Mouse (Mus musculus): Measurements from ENCODE around the gene Kcnk4. TPM values are rescaled to one million over a fixed set of nuclear protein-coding genes. Genes with fewer than 3 reads are reported as not detected.
"Not testable (repeated sequence)": the region's sequence is repeated elsewhere in the genome, so short reads cannot be mapped to it uniquely, and the experiment has no call there.

Gene Kcnk4
- polyA plus RNA-seq, 1 experiment from 2014 or later = 0.14 TPM

DNA sequence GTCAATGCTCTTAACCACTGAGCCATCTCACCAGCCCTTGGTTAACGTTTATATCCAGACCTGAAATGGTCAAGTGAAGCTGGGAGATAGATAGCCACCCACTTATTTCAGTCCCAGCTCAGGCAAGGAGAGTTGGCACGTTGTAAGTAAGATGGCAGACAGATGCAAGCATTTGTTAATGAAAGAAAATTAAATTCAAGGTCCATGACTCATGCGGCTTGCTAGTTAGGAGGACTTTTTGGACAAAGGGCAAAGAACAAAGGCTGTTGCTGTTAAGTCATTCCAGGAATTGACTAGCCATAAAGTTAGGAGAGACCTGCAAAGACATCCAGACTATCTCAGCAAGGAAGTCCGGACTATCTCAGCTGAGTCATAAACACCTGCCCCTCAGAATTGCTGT lies 34.7 kb downstream of the Kcnk4 start:
- Histone ChIP-seq H3K9me3 (replicated peaks) (no peaks in the 10 kb centered on the region; the same call in 1 of the 2 replicates), H3K4me2 (no peak overlapping the region), H3K27ac (no peak overlapping the region), H3K36me3 (0 out of 2 replicates have a peak, but pooled peaks cover under 1% of the 10 kb centered on the region), H3K27me3 (no peaks in the 10 kb centered on the region), H3K4me1 (replicated peaks) (no peaks in the 10 kb centered on the region), H3K4me3 (no peak overlapping the region), H3K9ac (no peak overlapping the region)
- WGBS = 81% methylated on average over 4 of the region's 4 CpGs
- no peak for ATAC-seq (replicated peaks; ENCODE audit: insufficient number of reproducible peaks, insufficient read depth, low FRiP score, low read depth)

DNA sequence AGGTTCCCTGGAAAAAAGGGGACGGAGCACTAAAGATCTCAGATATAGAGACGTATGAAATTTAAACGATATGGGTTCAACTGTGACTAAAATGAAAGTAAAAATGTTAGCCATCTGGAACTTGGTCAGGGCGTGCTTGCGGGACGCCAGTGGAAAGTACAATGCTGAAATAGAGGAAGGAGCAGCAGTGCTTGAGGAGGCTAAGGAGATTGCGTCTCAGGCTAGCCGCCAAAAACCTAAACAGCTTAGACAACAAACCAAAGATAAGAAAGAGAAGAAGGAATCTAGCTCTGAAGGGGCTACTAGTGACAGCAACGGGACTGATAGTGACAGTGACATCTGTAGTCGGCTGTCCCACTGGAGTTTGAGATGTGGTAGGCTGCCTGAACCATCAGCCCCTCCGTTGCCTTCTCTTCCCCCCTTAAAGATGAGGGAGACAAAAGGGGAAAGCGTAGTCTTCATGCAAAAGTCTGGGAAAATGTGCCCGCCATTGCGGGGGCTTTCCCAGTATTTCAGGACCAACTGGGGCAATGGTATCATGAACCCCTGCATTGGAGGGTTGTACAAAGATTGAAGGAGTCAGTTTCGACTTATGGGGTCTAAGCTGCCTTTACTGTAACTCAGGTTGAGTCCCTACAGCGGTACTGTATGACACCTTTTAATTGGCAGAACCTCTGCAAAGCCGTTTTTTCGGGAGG lies 38.6 kb downstream of the Kcnk4 start:
- not testable (repeated sequence) for H3K4me3 ChIP-seq; H3K4me1 ChIP-seq (replicated peaks); H3K27ac ChIP-seq; H3K9ac ChIP-seq; H3K36me3 ChIP-seq; H3K4me2 ChIP-seq; H3K9me3 ChIP-seq (replicated peaks); ATAC-seq (replicated peaks; ENCODE audit: insufficient number of reproducible peaks, insufficient read depth, low FRiP score, low read depth); H3K27me3 ChIP-seq
- WGBS = 70% methylated on average over 18 of the region's 18 CpGs

DNA sequence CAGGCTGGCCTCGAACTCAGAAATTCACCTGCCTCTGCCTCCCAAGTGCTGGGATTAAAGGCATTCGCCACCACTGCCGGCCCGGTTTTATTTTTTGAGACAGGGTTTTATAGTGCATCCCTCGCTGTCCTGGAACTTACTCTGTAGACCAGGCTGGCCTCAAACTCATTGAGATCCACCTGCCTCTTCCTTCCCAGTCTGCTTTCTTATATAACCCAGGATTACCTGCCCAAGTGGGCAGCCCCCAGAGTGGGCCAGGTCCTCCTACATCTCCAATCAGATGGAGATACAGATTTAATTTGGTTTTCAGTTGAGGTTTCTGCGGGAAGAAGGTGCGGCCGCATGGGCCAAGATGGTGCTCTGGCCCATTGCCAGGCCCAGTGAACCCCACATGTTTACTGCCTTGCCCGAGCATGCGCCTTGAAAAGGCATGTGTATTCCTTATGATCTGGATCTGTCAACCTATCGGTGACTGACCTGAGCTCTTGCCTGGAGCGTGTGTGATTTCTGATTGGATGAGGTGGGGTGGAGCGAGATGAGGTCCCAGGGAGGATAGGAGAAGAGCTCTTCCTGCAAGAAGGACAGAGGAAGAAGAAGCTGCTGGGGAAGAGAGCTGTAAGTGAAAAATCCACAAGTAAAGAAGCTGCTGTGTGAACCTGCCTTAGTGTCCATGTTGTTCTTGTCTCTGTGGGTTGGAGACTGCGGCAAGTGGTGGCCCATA lies 40.4 kb downstream of the Kcnk4 start:
- H3K36me3 ChIP-seq = no peaks in the 10 kb centered on the region
- no peaks in the 10 kb centered on the region; the same call in 1 of the 2 replicates for H3K9me3 ChIP-seq (replicated peaks)
- H3K27me3 ChIP-seq = no peaks in the 10 kb centered on the region
- no peak overlapping the region for H3K27ac ChIP-seq
- no peak overlapping the region for H3K4me2 ChIP-seq
- no peak for ATAC-seq (replicated peaks; ENCODE audit: insufficient number of reproducible peaks, insufficient read depth, low FRiP score, low read depth)
- H3K9ac ChIP-seq = no peak overlapping the region
- H3K4me1 ChIP-seq (replicated peaks) = no peaks in the 10 kb centered on the region
- WGBS = 94% methylated on average over 14 of the region's 14 CpGs
- H3K4me3 ChIP-seq = no peak overlapping the region

DNA sequence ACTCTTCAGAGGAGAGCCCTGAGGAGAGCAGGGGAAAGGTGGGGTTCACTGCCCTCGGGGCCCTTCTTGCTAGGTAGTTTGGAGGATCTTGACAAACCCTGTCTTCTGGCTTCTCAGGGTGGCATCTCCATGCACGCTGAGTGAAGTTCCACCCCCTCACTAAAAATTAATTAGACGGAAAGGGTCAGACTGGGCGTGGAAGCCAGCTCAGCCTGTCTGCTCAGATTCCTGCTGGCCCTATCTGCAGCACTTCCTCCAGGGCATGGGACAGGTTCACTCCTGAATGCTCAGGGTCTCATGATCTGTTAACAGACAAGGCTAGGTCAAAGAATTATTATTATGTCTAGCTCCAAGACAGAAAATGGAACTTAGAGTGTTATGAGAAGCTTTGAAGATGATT lies 41.8 kb downstream of the Kcnk4 start:
- H3K27ac ChIP-seq = no peak overlapping the region
- H3K36me3 ChIP-seq = no peaks in the 10 kb centered on the region
- ATAC-seq (replicated peaks; ENCODE audit: insufficient number of reproducible peaks, insufficient read depth, low FRiP score, low read depth) = no peak
- H3K4me3 ChIP-seq = no peak overlapping the region
- H3K4me2 ChIP-seq = no peak overlapping the region
- H3K9ac ChIP-seq = no peak overlapping the region
- no peaks in the 10 kb centered on the region for H3K27me3 ChIP-seq
- 55% methylated on average over 4 of the region's 4 CpGs for WGBS
- no peaks in the 10 kb centered on the region; the same call in 1 of the 2 replicates for H3K9me3 ChIP-seq (replicated peaks)
- H3K4me1 ChIP-seq (replicated peaks) = no peaks in the 10 kb centered on the region

DNA sequence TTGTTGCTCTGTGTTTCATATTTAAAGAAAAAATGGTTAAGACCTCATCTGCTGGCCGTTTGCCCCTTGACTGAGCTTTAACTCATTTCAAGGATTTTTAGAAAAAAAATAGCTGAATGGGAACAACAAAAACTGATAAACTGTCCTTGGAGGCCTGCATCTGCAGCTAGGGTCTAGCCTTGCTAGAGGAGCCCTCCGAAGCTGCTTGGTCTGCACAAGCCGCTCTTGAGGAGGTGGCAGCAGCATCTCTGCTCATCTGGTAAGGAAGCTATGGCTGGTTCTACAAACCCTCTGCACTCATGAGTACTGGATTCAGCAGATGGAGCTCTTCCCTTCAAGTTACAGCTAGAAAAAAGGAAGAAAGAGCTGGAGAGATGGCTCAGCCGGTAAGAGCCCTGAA lies 56.4 kb downstream of the Kcnk4 start:
- no peaks in the 10 kb centered on the region for H3K4me1 ChIP-seq (replicated peaks)
- no peaks in the 10 kb centered on the region for H3K9me3 ChIP-seq (replicated peaks)
- H3K27ac ChIP-seq = no peak overlapping the region
- H3K27me3 ChIP-seq = no peaks in the 10 kb centered on the region
- no peak for ATAC-seq (replicated peaks; ENCODE audit: insufficient number of reproducible peaks, insufficient read depth, low FRiP score, low read depth)
- no peak overlapping the region for H3K4me2 ChIP-seq
- H3K4me3 ChIP-seq = no peak overlapping the region
- WGBS = 82% methylated on average over 4 of the region's 4 CpGs
- H3K9ac ChIP-seq = no peak overlapping the region
- no peaks in the 10 kb centered on the region for H3K36me3 ChIP-seq

DNA sequence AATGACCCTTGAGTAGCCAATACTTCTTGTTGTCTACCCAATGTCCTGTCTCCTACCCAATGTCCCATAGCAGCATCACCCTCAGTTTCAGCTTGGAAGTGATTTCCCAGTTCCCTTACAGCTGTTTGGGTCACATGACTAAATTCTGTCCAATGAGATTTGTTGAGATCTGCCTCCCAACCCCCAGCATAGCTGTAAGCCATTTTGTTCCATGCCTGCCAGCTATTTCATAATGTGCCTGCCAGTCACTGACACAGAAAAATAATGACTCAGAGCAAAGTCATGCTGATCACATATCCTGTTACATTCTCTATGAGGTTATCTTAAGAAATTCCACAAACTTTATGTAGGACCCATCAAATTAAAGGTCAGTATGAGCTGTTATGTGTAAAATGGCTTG lies 57.5 kb downstream of the Kcnk4 start:
- Histone ChIP-seq H3K4me3 (no peak overlapping the region), H3K4me1 (replicated peaks) (0 out of 2 replicates have a peak, but pooled peaks cover under 1% of the 10 kb centered on the region), H3K9ac (no peak overlapping the region), H3K27me3 (no peaks in the 10 kb centered on the region), H3K4me2 (no peak overlapping the region), H3K27ac (no peak overlapping the region), H3K36me3 (no peaks in the 10 kb centered on the region), H3K9me3 (replicated peaks) (no peaks in the 10 kb centered on the region)
- ATAC-seq (replicated peaks; ENCODE audit: insufficient number of reproducible peaks, insufficient read depth, low FRiP score, low read depth) = no peak

DNA sequence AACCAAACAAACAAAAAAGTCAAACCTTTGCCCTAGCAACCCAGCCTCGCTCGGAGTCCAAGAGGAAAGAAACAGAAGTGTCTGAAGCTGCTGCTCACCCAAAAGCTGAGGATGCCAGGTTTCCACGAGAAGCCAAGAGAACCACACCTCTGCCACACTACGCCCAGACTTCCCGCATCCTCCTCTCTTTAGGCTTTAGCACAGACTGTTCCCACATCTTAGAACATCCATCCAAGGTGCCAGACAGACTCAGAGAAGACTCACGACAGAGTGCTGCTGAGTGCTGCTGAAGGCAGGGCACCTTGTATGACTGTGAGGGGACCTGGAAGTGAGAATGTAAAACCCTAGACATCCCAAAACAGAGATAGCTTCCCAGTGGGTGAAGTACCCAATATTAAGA lies 58.5 kb downstream of the Kcnk4 start:
- H3K4me2 ChIP-seq = no peak overlapping the region
- 0 out of 2 replicates have a peak, but pooled peaks cover 3% of the 10 kb centered on the region for H3K4me1 ChIP-seq (replicated peaks)
- no peaks in the 10 kb centered on the region for H3K27me3 ChIP-seq
- no peak overlapping the region for H3K4me3 ChIP-seq
- no peaks in the 10 kb centered on the region for H3K36me3 ChIP-seq
- H3K9ac ChIP-seq = no peak overlapping the region
- no peaks in the 10 kb centered on the region for H3K9me3 ChIP-seq (replicated peaks)
- H3K27ac ChIP-seq = no peak overlapping the region
- 81% methylated on average over 6 of the region's 6 CpGs for WGBS
- no peak for ATAC-seq (replicated peaks; ENCODE audit: insufficient number of reproducible peaks, insufficient read depth, low FRiP score, low read depth)

DNA sequence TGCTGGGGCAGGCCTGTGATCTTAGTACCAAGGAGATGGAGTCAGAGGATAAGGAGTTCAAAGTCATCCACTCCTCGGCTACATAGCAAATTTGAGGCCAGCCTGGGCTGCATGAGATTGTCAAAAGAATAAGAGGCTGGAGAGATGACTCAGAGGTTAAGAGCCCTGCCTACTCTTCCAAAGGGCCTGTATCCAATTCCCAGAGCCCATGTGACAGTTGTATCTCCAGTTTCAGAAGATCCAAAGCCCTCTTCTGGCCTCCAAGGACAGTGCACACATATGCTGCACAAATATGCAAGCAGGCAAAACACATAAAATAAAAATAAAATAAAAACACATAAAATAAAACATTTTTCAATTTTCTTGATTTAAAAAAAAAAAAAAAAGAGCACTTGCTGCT lies 60.1 kb downstream of the Kcnk4 start:
- Histone ChIP-seq H3K9ac (no peak overlapping the region), H3K4me1 (replicated peaks) (0 out of 2 replicates have a peak, but pooled peaks cover 5% of the 10 kb centered on the region), H3K27me3 (no peaks in the 10 kb centered on the region), H3K4me2 (no peak overlapping the region), H3K27ac (no peak overlapping the region), H3K36me3 (no peaks in the 10 kb centered on the region), H3K4me3 (no peak overlapping the region), H3K9me3 (replicated peaks) (no peaks in the 10 kb centered on the region)
- WGBS = 50% methylated on average over 1 of the region's 1 CpGs
- no peak for ATAC-seq (replicated peaks; ENCODE audit: insufficient number of reproducible peaks, insufficient read depth, low FRiP score, low read depth)

Small RNA genes lying within 50 kb of the gene (microRNA-seq; reads per million reads assigned to microRNA genes)
- gene Mir6990 = 2.5 reads per million, percentile 7 among the genes with 10 or more reads in this experiment

Other genes starting within 250 kb of the Kcnk4 start
- 15.3 and 20.4 TPM in 2 replicates for gene Rps6ka4, start 93.9 kb downstream of the Kcnk4 start, polyA plus RNA-seq (2015; fragmentation: Nextera tagmentation; extraction: Ambion mirVana)
- gene Ccdc88b, start 76.3 kb downstream of the Kcnk4 start, polyA plus RNA-seq (2015; fragmentation: Nextera tagmentation; extraction: Ambion mirVana) = 0.68 and 1.3 TPM in 2 replicates
- gene Trmt112, start 24.8 kb downstream of the Kcnk4 start, polyA plus RNA-seq (2015; fragmentation: Nextera tagmentation; extraction: Ambion mirVana) = 72.8 and 80.1 TPM in 2 replicates
- 302 and 344 TPM in 2 replicates for gene Prdx5, start 24.4 kb downstream of the Kcnk4 start, polyA plus RNA-seq (2015; fragmentation: Nextera tagmentation; extraction: Ambion mirVana)
- 36.9 and 39.3 TPM in 2 replicates for gene Esrra, start 12.7 kb downstream of the Kcnk4 start, polyA plus RNA-seq (2015; fragmentation: Nextera tagmentation; extraction: Ambion mirVana)
- 1.9 and 3.4 TPM in 2 replicates for gene Catsperz, start 9.1 kb downstream of the Kcnk4 start, polyA plus RNA-seq (2015; fragmentation: Nextera tagmentation; extraction: Ambion mirVana)
- gene Bad, start 7.3 kb upstream of the Kcnk4 start, polyA plus RNA-seq (2015; fragmentation: Nextera tagmentation; extraction: Ambion mirVana) = 55.6 and 58.1 TPM in 2 replicates
- 20.8 and 27.7 TPM in 2 replicates for gene Gpr137, start 8.0 kb upstream of the Kcnk4 start, polyA plus RNA-seq (2015; fragmentation: Nextera tagmentation; extraction: Ambion mirVana)
- 136 and 138 TPM in 2 replicates for gene Ppp1r14b, start 40.5 kb upstream of the Kcnk4 start, polyA plus RNA-seq (2015; fragmentation: Nextera tagmentation; extraction: Ambion mirVana)
- 16.4 and 25.3 TPM in 2 replicates for gene Plcb3, start 42.0 kb upstream of the Kcnk4 start, polyA plus RNA-seq (2015; fragmentation: Nextera tagmentation; extraction: Ambion mirVana)
- 77.0 and 91.2 TPM in 2 replicates for gene Fkbp2, start 46.0 kb upstream of the Kcnk4 start, polyA plus RNA-seq (2015; fragmentation: Nextera tagmentation; extraction: Ambion mirVana)
- gene Vegfb, start 53.1 kb upstream of the Kcnk4 start, polyA plus RNA-seq (2015; fragmentation: Nextera tagmentation; extraction: Ambion mirVana) = 133 and 149 TPM in 2 replicates
- gene Dnajc4, start 58.1 kb upstream of the Kcnk4 start, polyA plus RNA-seq (2015; fragmentation: Nextera tagmentation; extraction: Ambion mirVana) = 37.9 and 39.1 TPM in 2 replicates
- 29.9 TPM in 2 replicates for gene Nudt22, start 61.6 kb upstream of the Kcnk4 start, polyA plus RNA-seq (2015; fragmentation: Nextera tagmentation; extraction: Ambion mirVana)
- gene Trpt1, start 61.6 kb upstream of the Kcnk4 start, polyA plus RNA-seq (2015; fragmentation: Nextera tagmentation; extraction: Ambion mirVana) = 17.4 and 18.0 TPM in 2 replicates
- gene Fermt3, start 85.0 kb upstream of the Kcnk4 start, polyA plus RNA-seq (2015; fragmentation: Nextera tagmentation; extraction: Ambion mirVana) = 6.5 and 18.3 TPM in 2 replicates
- 168 and 203 TPM in 2 replicates for gene Stip1, start 105.5 kb upstream of the Kcnk4 start, polyA plus RNA-seq (2015; fragmentation: Nextera tagmentation; extraction: Ambion mirVana)
- 49.1 and 57.6 TPM in 2 replicates for gene Macrod1, start 122.3 kb upstream of the Kcnk4 start, polyA plus RNA-seq (2015; fragmentation: Nextera tagmentation; extraction: Ambion mirVana)
- gene Flrt1, start 171.2 kb upstream of the Kcnk4 start, polyA plus RNA-seq (2015; fragmentation: Nextera tagmentation; extraction: Ambion mirVana) = 1.3 and 2.5 TPM in 2 replicates